Mouse (Mus musculus): ENCODE results near the gene Alpk3. TPM values are rescaled to one million over a fixed set of nuclear protein-coding genes. Genes with fewer than 3 reads are reported as not detected.
A peak's percentile ranks its signal among the peaks of the same experiment; 100 is the strongest.

Alpk3 gene
- total and polyA plus RNA-seq, 3 experiments: under 0.01 to 0.03 TPM; not detected in 1

- H3K79me2 ChIP-seq (ENCODE audit: control insufficient read depth, insufficient read depth, low read length, poor library complexity): no peaks in the 10 kb centered on the region
- no peak for DNase-seq (ENCODE audit: low read depth, low spot score)
- H3K27me3 ChIP-seq (ENCODE audit: control insufficient read depth in 1 of 2, insufficient read depth in 2 of 2, low read length in 2 of 2): peaks cover 0 to 5% of the 10 kb centered on the region in 2 experiments; a peak in 3 of 4 replicates
- no peaks in the 10 kb centered on the region for H3K36me3 ChIP-seq (ENCODE audit: control insufficient read depth in 1 of 2, insufficient read depth in 2 of 2, low read length in 2 of 2)
- H3K27ac ChIP-seq (ENCODE audit: control insufficient read depth, low read depth, low read length): no peak overlapping the region
- peaks cover 0 to 4% of the 10 kb centered on the region in 2 experiments; a peak in 1 of 4 replicates for H3K4me1 ChIP-seq (ENCODE audit: control insufficient read depth in 1 of 2, insufficient read depth in 2 of 2, low read length in 2 of 2)
- TF ChIP-seq MAX (IDR thresholded peaks at IDR 0.05; ENCODE audit: low read length) (no peak), E2F4 (IDR thresholded peaks at IDR 0.05; ENCODE audit: borderline replicate concordance, low read depth, low read length) (no peak), USF2 (IDR thresholded peaks at IDR 0.05; ENCODE audit: borderline replicate concordance in 1 of 2, insufficient read depth in 1 of 2, low read depth in 1 of 2, low read length in 2 of 2) (no peak), KAT2A (conservative IDR thresholded peaks at IDR 0.05; ENCODE audit: low read depth, low read length) (no peak), ELF1 (IDR thresholded peaks at IDR 0.05; ENCODE audit: low read depth, low read length) (no peak)
- no peaks in the 10 kb centered on the region for H3K9me3 ChIP-seq (replicated peaks; ENCODE audit: insufficient read depth, low read length)
- no peak overlapping the region for H3K4me3 ChIP-seq (ENCODE audit: control insufficient read depth in 1 of 2, insufficient read depth in 1 of 2, low read depth in 2 of 2, low read length in 2 of 2)
- H3K9ac ChIP-seq (ENCODE audit: control insufficient read depth, low read depth, low read length, poor library complexity, severe bottlenecking): no peak overlapping the region
Observed at GRCm38 (mm10) chr7:81133416-81133815, 76.0 kb downstream of the Alpk3 start.

DNA sequence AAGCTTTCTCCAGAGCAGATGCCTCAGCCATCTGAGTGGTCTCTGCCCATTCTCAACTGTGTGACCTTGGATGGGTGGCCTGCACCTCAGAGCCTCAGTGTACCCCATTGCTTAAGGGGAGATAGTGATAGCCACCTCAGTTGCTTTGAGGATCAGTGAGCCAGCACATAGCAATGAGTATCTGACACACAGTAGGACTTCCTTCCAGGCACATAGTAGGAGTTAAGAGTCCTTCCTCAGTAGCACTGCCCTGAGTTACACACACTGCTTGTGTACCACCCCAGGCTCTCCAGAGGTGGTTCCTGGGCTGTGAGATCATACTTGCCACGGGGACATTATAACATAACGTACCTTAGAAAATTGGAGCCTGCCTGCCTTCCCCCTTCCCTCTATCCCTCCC, 76.5 kb downstream of the Alpk3 start:
- no peak overlapping the region for H3K27ac ChIP-seq (ENCODE audit: control insufficient read depth, low read depth, low read length)
- peaks cover 0 to 4% of the 10 kb centered on the region in 2 experiments; a peak in 1 of 4 replicates for H3K4me1 ChIP-seq (ENCODE audit: control insufficient read depth in 1 of 2, insufficient read depth in 2 of 2, low read length in 2 of 2)
- no peak for DNase-seq (ENCODE audit: low read depth, low spot score)
- H3K4me3 ChIP-seq (ENCODE audit: control insufficient read depth in 1 of 2, insufficient read depth in 1 of 2, low read depth in 2 of 2, low read length in 2 of 2): no peak overlapping the region
- H3K9ac ChIP-seq (ENCODE audit: control insufficient read depth, low read depth, low read length, poor library complexity, severe bottlenecking): no peak overlapping the region
- peaks cover 0 to 5% of the 10 kb centered on the region in 2 experiments; a peak in 2 of 4 replicates for H3K27me3 ChIP-seq (ENCODE audit: control insufficient read depth in 1 of 2, insufficient read depth in 2 of 2, low read length in 2 of 2)
- no peaks in the 10 kb centered on the region for H3K79me2 ChIP-seq (ENCODE audit: control insufficient read depth, insufficient read depth, low read length, poor library complexity)
- H3K9me3 ChIP-seq (replicated peaks; ENCODE audit: insufficient read depth, low read length): no peaks in the 10 kb centered on the region
- H3K36me3 ChIP-seq (ENCODE audit: control insufficient read depth in 1 of 2, insufficient read depth in 2 of 2, low read length in 2 of 2): no peaks in the 10 kb centered on the region
- TF ChIP-seq ZKSCAN1 (IDR thresholded peaks at IDR 0.05; ENCODE audit: low read depth, low read length): peak; percentile 77; the same call in 1 of the 2 replicates
- TF ChIP-seq CTCF (IDR thresholded peaks at IDR 0.05 in 2 of 3, conservative IDR thresholded peaks at IDR 0.05 in 1 of 3; ENCODE audit: control insufficient read depth in 1 of 3, insufficient read depth in 1 of 3, low read depth in 2 of 3, low read length in 3 of 3, poor library complexity in 1 of 3, severe bottlenecking in 1 of 3): no peak

- TF ChIP-seq HCFC1 (IDR thresholded peaks at IDR 0.05; ENCODE audit: low read depth, low read length) (no peak), ZC3H11A (IDR thresholded peaks at IDR 0.05; ENCODE audit: low read depth, low read length) (no peak)
Observed at GRCm38 (mm10) chr7:81134614-81135067, 77.2 kb downstream of the Alpk3 start.

More at GRCm38 (mm10) chr7:81134614-81135067, 77.2 kb downstream of the Alpk3 start:
- Histone ChIP-seq H3K9me3 (replicated peaks; ENCODE audit: insufficient read depth, low read length) (no peaks in the 10 kb centered on the region), H3K4me1 (ENCODE audit: control insufficient read depth in 1 of 2, insufficient read depth in 2 of 2, low read length in 2 of 2) (peaks cover 0 to 4% of the 10 kb centered on the region in 2 experiments; a peak in 1 of 4 replicates), H3K27ac (ENCODE audit: control insufficient read depth, low read depth, low read length) (no peak overlapping the region), H3K36me3 (ENCODE audit: control insufficient read depth in 1 of 2, insufficient read depth in 2 of 2, low read length in 2 of 2) (no peaks in the 10 kb centered on the region), H3K79me2 (ENCODE audit: control insufficient read depth, insufficient read depth, low read length, poor library complexity) (no peaks in the 10 kb centered on the region), H3K9ac (ENCODE audit: control insufficient read depth, low read depth, low read length, poor library complexity, severe bottlenecking) (no peak overlapping the region), H3K27me3 (ENCODE audit: control insufficient read depth in 1 of 2, insufficient read depth in 2 of 2, low read length in 2 of 2) (peaks cover 0 to 5% of the 10 kb centered on the region in 2 experiments; a peak in 2 of 4 replicates), H3K4me3 (ENCODE audit: control insufficient read depth in 1 of 2, insufficient read depth in 1 of 2, low read depth in 2 of 2, low read length in 2 of 2) (no peak overlapping the region)
- DNase-seq (ENCODE audit: low read depth, low spot score): no peak

Measured in MEL (cell line).